Mouse (Mus musculus) olfactory bulb, adult 2 months (tissue): ENCODE measurements around the gene Plagl1.

Source experiments
- CTCF ChIP-seq: fragments of 200-500 bp; IDR thresholded peaks from 2 replicates; pipeline ENCODE4 v1.5.1; 2012; ENCODE audit warnings: low read depth, mild to moderate bottlenecking, low read length, moderate library complexity; ENCODE audit not compliant: insufficient read depth
- POLR2A ChIP-seq: fragments of 200-500 bp; IDR thresholded peaks from 2 replicates; pipeline ENCODE4 v1.6.1; 2012; ENCODE audit warnings: mild to moderate bottlenecking, low read depth, low read length, moderate library complexity; ENCODE audit not compliant: insufficient read depth

- no peak for TF ChIP-seq CTCF
- TF ChIP-seq POLR2A: no peak
Measured at GRCm38 (mm10) chr10:13175866-13176265, 115.6 kb downstream of the Plagl1 start.
